In genomic region chr15:28399258-28399657, GRCm38 (mm10) we compare ENCODE assay signal across 21 mouse cellular contexts.
A peak's percentile ranks its signal among the peaks of the same experiment; 100 is the strongest.
DNase-seq lines count a peak whose midpoint lies in the region; ATAC-seq lines count a peak whose summit lies in the region.
"Had no signal": no experiment of that assay in that cellular context is flagged by ENCODE, and none has a peak within 500 bp of the region (broad histone marks: within the 10 kb centered on the region; RNA-seq: fewer than 3 reads in every experiment).

No protein-coding gene starts in this region.

- 36% methylated on average over 8 of the region's 8 CpGs for WGBS in forebrain, embryonic 15.5 days
- WGBS in forebrain, embryonic 10.5 days: 81% methylated on average over 8 of the region's 8 CpGs
- 47% methylated on average over 8 of the region's 8 CpGs for WGBS in midbrain, embryonic 14.5 days
- WGBS in midbrain, embryonic 10.5 days: 78% methylated on average over 8 of the region's 8 CpGs
- 33% methylated on average over 8 of the region's 8 CpGs for WGBS in forebrain, embryonic 16.5 days

- H3K36me3 ChIP-seq in forebrain, embryonic 15.5 days: no peaks in the 10 kb centered on the region
- H3K36me3 ChIP-seq in forebrain, embryonic 10.5 days (replicated peaks): no peaks in the 10 kb centered on the region
- no peaks in the 10 kb centered on the region for H3K36me3 ChIP-seq in midbrain, embryonic 14.5 days (ENCODE audit: control insufficient read depth, insufficient read depth, low read length)
- no peaks in the 10 kb centered on the region for H3K36me3 ChIP-seq in midbrain, embryonic 10.5 days
- H3K36me3 ChIP-seq in forebrain, embryonic 16.5 days (ENCODE audit: control insufficient read depth, insufficient read depth): no peaks in the 10 kb centered on the region
- H3K36me3 ChIP-seq: embryonic facial prominence, embryonic 15.5 days; heart, embryonic 12.5 days; hindbrain, embryonic 15.5 days had no signal

- H3K27ac ChIP-seq in forebrain, embryonic 15.5 days (replicated peaks): no peak overlapping the region
- H3K27ac ChIP-seq in forebrain, embryonic 10.5 days: no peak overlapping the region
- H3K27ac ChIP-seq in midbrain, embryonic 14.5 days (replicated peaks; ENCODE audit: low read depth, low read length): no peak overlapping the region
- no peak overlapping the region for H3K27ac ChIP-seq in midbrain, embryonic 10.5 days (replicated peaks)
- H3K27ac ChIP-seq in forebrain, embryonic 16.5 days (ENCODE audit: low read length): no peak overlapping the region
- H3K27ac ChIP-seq: embryonic facial prominence, embryonic 15.5 days; gastrocnemius, adult 2 months; hindbrain, embryonic 15.5 days had no signal

- no peak overlapping the region for H3K4me2 ChIP-seq in forebrain, embryonic 15.5 days (replicated peaks)
- H3K4me2 ChIP-seq in midbrain, embryonic 14.5 days (ENCODE audit: low read length): no peak overlapping the region
- H3K4me2 ChIP-seq in forebrain, embryonic 16.5 days (ENCODE audit: low read length): 0 out of 2 replicates have a peak overlapping the region, but pooled peaks have one; percentile 10
- H3K4me2 ChIP-seq: embryonic facial prominence, embryonic 15.5 days; heart, embryonic 12.5 days; hindbrain, embryonic 15.5 days had no signal

- H3K9ac ChIP-seq in forebrain, embryonic 15.5 days (replicated peaks): no peak overlapping the region
- H3K9ac ChIP-seq in midbrain, embryonic 14.5 days (replicated peaks; ENCODE audit: low read length): no peak overlapping the region
- H3K9ac ChIP-seq in forebrain, embryonic 16.5 days (replicated peaks; ENCODE audit: low read depth, low read length): no peak overlapping the region
- H3K9ac ChIP-seq: embryonic facial prominence, embryonic 15.5 days; heart, embryonic 12.5 days; hindbrain, embryonic 15.5 days had no signal

- H3K9me3 ChIP-seq in forebrain, embryonic 15.5 days: no peaks in the 10 kb centered on the region
- no peaks in the 10 kb centered on the region for H3K9me3 ChIP-seq in forebrain, embryonic 10.5 days
- H3K9me3 ChIP-seq in midbrain, embryonic 14.5 days (ENCODE audit: control insufficient read depth, low read length): no peaks in the 10 kb centered on the region
- no peaks in the 10 kb centered on the region for H3K9me3 ChIP-seq in midbrain, embryonic 10.5 days (replicated peaks)
- no peaks in the 10 kb centered on the region for H3K9me3 ChIP-seq in forebrain, embryonic 16.5 days (ENCODE audit: control insufficient read depth, low read length)
- H3K9me3 ChIP-seq: embryonic facial prominence, embryonic 15.5 days; heart, embryonic 12.5 days; hindbrain, embryonic 15.5 days had no signal

- H3K4me1 ChIP-seq in forebrain, embryonic 15.5 days: peaks cover 10% of the 10 kb centered on the region; the same call in 1 of the 2 replicates
- H3K4me1 ChIP-seq in forebrain, embryonic 10.5 days: peaks cover 12% of the 10 kb centered on the region
- no peaks in the 10 kb centered on the region for H3K4me1 ChIP-seq in midbrain, embryonic 14.5 days (ENCODE audit: control insufficient read depth, insufficient read depth, low read length)
- peaks cover 12% of the 10 kb centered on the region for H3K4me1 ChIP-seq in midbrain, embryonic 10.5 days
- H3K4me1 ChIP-seq in forebrain, embryonic 16.5 days (replicated peaks; ENCODE audit: control insufficient read depth, insufficient read depth, low read length): peaks cover 9% of the 10 kb centered on the region
- H3K4me1 ChIP-seq: embryonic facial prominence, embryonic 15.5 days; heart, embryonic 12.5 days had no signal

- DNase-seq in forebrain, embryonic 10.5 days (ENCODE audit: extremely low spot score, low spot score): no peak
- DNase-seq in midbrain, embryonic 14.5 days: peak; percentile 13
- DNase-seq in midbrain, embryonic 10.5 days (ENCODE audit: low spot score): no peak
- DNase-seq in left cerebral cortex, adult 18-20 months (ENCODE audit: low spot score in 2 of 2): no peak
- no peak for DNase-seq in kidney, adult 8-10 months
- DNase-seq: adrenal gland, postnatal 14 days; cerebellum, adult 11 months; cerebellum, adult 8-10 months; cerebellum, postnatal 14 days; embryo, embryonic 11 days; gastrocnemius, adult 2 months; gastrocnemius, postnatal 25 days had no signal

- no peaks in the 10 kb centered on the region for H3K27me3 ChIP-seq in forebrain, embryonic 15.5 days
- no peaks in the 10 kb centered on the region for H3K27me3 ChIP-seq in forebrain, embryonic 10.5 days (ENCODE audit: poor library complexity, severe bottlenecking)
- H3K27me3 ChIP-seq in midbrain, embryonic 14.5 days (ENCODE audit: control insufficient read depth, insufficient read depth, low read length): no peaks in the 10 kb centered on the region
- H3K27me3 ChIP-seq in midbrain, embryonic 10.5 days (ENCODE audit: low read depth, poor library complexity, severe bottlenecking): no peaks in the 10 kb centered on the region
- H3K27me3 ChIP-seq in forebrain, embryonic 16.5 days (replicated peaks; ENCODE audit: control insufficient read depth, insufficient read depth, low read length): no peaks in the 10 kb centered on the region
- H3K27me3 ChIP-seq: CH12.LX; embryonic facial prominence, embryonic 15.5 days; heart, embryonic 12.5 days; hindbrain, embryonic 15.5 days had no signal

- ATAC-seq in forebrain, embryonic 15.5 days (replicated peaks): peak; percentile 66; the same call in 1 of the 2 replicates
- no peak for ATAC-seq in midbrain, embryonic 14.5 days (ENCODE audit: low FRiP score, low TSS enrichment)
- peak; percentile 72 for ATAC-seq in forebrain, embryonic 16.5 days
- ATAC-seq: activated CD4-positive, CD25-positive, alpha-beta regulatory T cell, adult 4 months; Patski had no signal

- no peak overlapping the region for H3K4me3 ChIP-seq in forebrain, embryonic 15.5 days
- no peak overlapping the region for H3K4me3 ChIP-seq in forebrain, embryonic 10.5 days
- no peak overlapping the region for H3K4me3 ChIP-seq in midbrain, embryonic 14.5 days (replicated peaks; ENCODE audit: low read depth, low read length)
- no peak overlapping the region for H3K4me3 ChIP-seq in midbrain, embryonic 10.5 days
- no peak overlapping the region for H3K4me3 ChIP-seq in forebrain, embryonic 16.5 days (replicated peaks; ENCODE audit: low read length)
- H3K4me3 ChIP-seq: embryonic facial prominence, embryonic 15.5 days; erythroblast, embryonic 14.5 days; gastrocnemius, adult 2 months; heart, embryonic 12.5 days; hindbrain, embryonic 15.5 days had no signal
